Mouse (Mus musculus): ENCODE results near the gene Slc7a7.

GRCm38 (mm10) chr14:54369372-54369771 is 48.2 kb downstream of the Slc7a7 start:
- no peak for TF ChIP-seq CTCF (IDR thresholded peaks at IDR 0.05; ENCODE audit: control insufficient read depth, insufficient read depth, insufficient replicate concordance, low read depth, low read length)
- TF ChIP-seq POLR2A (IDR thresholded peaks at IDR 0.05; ENCODE audit: control insufficient read depth, low read depth, low read length) = no peak

All from testis, adult 2 months (tissue).